Mouse (Mus musculus) midbrain, embryonic 12.5 days (tissue): Measurements from ENCODE around the gene Mib2. TPM values are rescaled to one million over a fixed set of nuclear protein-coding genes. Genes with fewer than 3 reads are reported as not detected.

Source experiments
- ATAC-seq: fragments of 200-750 bp; cut with Nextera tagmentation; 2 replicates; pipeline ENCODE4 v1.8.0; 2017; ENCODE audit warnings: low read depth, moderate TSS enrichment, moderate library complexity; ENCODE audit not compliant: low FRiP score
- H3K27ac ChIP-seq: fragments of 300-500 bp; sonication (generic); replicated peaks from 2 replicates; pipeline ENCODE4 v1.5.1; 2016; ENCODE audit warnings: mild to moderate bottlenecking
- H3K27me3 ChIP-seq: fragments of 300-500 bp; sonication (generic); 2 replicates; pipeline ENCODE4 v1.6.1; 2016; ENCODE audit warnings: mild to moderate bottlenecking
- H3K36me3 ChIP-seq: fragments of 300-500 bp; sonication (generic); 2 replicates; pipeline ENCODE4 v1.6.1; 2016
- H3K4me1 ChIP-seq: fragments of 300-500 bp; sonication (generic); 2 replicates; pipeline ENCODE4 v1.6.1; 2016
- H3K4me2 ChIP-seq: fragments of 300-500 bp; sonication (generic); replicated peaks from 2 replicates; pipeline ENCODE4 v1.6.1; 2016; ENCODE audit warnings: mild to moderate bottlenecking, moderate library complexity
- H3K4me3 ChIP-seq: fragments of 300-500 bp; sonication (generic); 2 replicates; pipeline ENCODE4 v1.5.1; 2016; ENCODE audit warnings: mild to moderate bottlenecking
- H3K9ac ChIP-seq: fragments of 300-500 bp; sonication (generic); replicated peaks from 2 replicates; pipeline ENCODE4 v1.6.1; 2016; ENCODE audit warnings: mild to moderate bottlenecking, moderate library complexity
- H3K9me3 ChIP-seq: fragments of 300-500 bp; sonication (generic); 2 replicates; pipeline ENCODE4 v1.6.1; 2016; ENCODE audit warnings: mild to moderate bottlenecking
- WGBS: fragments of 180-500 bp; shearing (Covaris S2); methylation state at CpG from one replicate; pipeline ENCODE4 v1.1.7; 2016; 5-methylcytosine and 5-hydroxymethylcytosine counted together
- polyA plus RNA-seq: library from polyadenylated mRNA; unstranded; fragments of >200 nt; fragmentation: Nextera tagmentation; extraction: Ambion mirVana; gene quantifications from 2 replicates; pipeline ENCODE4 v1.2.1, GENCODE M21; 2016

Mib2 gene
- polyA plus RNA-seq, 1 experiment from 2014 or later, result 35.0 TPM

DNA sequence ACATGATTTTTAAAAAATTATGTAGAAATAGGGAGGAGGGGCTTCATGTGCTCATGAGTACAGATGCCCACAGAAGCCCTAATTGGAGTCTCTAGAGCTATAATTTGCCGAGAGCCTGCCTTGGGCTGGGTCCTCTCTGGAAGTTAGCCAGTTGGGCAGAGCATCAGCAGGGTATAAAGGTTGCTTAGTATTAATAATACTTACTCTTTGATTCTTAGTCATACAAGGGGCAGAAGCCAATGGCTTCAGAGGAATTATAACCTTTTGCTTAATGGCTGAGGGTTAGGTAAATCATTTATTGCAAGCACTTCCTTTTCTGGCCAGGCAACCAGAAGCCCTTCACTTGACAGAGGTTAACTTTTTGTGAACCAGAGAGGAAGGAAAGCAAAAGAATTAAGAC lies 25.5 kb downstream of the Mib2 start:
- Histone ChIP-seq H3K27ac (no peak overlapping the region), H3K4me1 (no peaks in the 10 kb centered on the region), H3K4me3 (no peak overlapping the region), H3K9ac (no peak overlapping the region), H3K27me3 (no peaks in the 10 kb centered on the region), H3K36me3 (peaks cover 83% of the 10 kb centered on the region), H3K9me3 (no peaks in the 10 kb centered on the region), H3K4me2 (no peak overlapping the region)
- no peak for ATAC-seq
- 91% methylated on average over 1 of the region's 1 CpGs for WGBS

DNA sequence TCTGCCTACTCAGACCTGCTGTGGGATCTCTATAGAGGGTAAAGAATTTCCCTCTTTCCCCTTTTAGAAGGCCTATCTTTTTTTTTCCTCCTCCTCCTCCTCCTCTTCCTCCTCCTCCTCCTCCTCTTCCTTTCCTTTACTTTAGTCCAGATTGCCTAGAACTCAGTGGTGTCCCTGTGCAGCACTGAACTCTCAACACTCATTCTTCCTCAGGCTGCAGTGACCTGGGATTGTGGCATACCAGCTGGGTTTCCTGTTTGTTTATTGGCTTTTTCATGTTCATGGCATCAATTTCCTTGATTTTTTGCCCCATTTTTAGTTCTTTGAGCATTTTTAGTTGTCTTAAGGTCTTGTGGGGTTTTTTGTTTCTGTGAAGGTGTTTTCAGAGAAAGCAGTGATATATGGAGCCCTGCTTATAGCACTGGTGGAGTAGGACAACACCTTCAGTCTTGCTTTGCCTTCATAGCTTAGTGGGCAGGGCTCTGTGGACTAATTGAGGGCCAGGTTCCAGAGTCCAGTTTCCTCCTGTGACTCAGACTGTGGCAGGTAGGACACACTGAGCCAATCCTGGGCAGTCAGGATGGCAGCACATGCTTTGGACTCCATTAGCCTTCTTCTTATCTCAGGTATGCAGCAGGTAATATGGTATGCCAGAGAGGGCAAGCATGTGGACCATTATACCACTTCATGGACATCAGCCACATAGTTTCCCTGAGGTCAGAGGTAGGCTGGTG lies 33.1 kb downstream of the Mib2 start:
- no peaks in the 10 kb centered on the region for H3K27me3 ChIP-seq
- no peak overlapping the region for H3K27ac ChIP-seq
- H3K4me3 ChIP-seq, result no peak overlapping the region
- no peak for ATAC-seq
- no peak overlapping the region for H3K4me2 ChIP-seq
- H3K4me1 ChIP-seq, result no peaks in the 10 kb centered on the region
- peaks cover 92% of the 10 kb centered on the region for H3K36me3 ChIP-seq
- H3K9me3 ChIP-seq, result no peaks in the 10 kb centered on the region
- no peak overlapping the region for H3K9ac ChIP-seq

DNA sequence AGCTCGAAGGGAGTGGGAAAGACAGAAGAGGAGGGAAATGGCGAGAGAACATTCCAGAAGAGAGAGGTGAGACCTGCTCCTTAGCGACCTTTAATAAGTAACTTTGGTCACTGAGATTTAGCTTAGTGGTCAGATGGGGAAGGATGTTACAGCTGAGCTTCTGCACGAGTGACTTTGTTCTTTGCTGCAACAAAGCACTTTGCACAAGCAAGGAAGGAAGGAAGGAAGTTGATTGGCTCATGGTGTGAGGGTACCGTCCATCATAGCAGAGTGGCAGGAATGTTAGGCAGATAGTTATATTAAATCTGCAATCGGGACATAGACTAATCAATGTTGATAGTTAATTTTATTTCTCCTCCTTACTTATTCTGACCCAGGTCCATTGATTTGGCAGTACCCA lies 38.7 kb downstream of the Mib2 start:
- no peaks in the 10 kb centered on the region for H3K9me3 ChIP-seq
- WGBS, result 92% methylated on average over 6 of the region's 6 CpGs

DNA sequence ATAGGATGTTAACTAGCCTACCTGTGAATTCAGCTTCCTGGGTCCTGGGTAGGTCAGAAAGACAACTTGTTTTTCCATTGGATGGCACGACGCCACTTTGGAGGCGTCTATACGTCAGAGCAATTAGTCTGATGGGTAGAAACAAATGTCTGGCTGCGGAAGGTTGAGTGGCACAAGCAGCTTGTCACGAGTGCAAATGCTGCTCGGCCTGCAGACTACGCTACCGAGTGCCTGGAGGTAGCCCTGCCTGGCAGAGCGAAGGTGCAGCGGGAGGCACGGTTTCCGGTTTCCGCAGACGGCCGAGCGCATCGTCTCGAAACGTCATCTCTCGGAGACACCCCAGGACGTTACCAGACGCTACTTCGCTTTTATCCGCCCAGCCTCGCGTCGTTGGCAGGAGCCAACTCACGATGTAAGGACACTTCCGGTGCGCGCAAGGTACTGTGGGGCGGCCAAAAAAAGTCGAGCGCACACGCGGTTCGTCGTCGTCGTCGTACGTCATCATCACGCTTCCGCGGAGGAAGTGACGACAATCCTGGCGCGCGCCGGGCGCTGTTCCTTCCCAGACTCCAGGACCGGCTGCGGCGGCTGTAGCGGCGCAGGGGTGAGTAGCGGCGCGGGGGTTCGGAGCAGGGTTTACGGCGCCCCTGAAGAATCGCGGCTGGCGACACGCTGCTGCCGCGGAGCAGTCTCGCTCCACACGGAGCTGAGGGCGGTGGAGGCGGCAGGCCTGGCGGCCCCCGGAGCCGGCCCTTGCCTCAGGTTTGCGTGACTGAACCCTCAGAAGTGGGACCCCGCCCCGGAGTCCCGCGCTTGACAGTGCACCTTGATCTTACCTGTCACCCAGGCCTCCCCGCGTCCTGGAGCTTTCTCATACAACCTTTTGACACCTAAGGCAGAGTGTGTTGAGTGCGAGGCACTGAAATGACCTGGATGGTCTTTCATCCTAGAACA lies 44.4 kb downstream of the Mib2 start, which contains the start of gene Cdk11b:
Gene Cdk11b (plus strand): TSS at position 517 of the 954 bp plus-strand sequence.
- WGBS, result under 1% methylated on average over 84 of the region's 84 CpGs
- peak; percentile 100 for ATAC-seq
- Histone ChIP-seq H3K4me1 (peaks cover 12% of the 10 kb centered on the region), H3K27ac (peak within 1 kb of the TSS; percentile 78), H3K4me3 (peak within 1 kb of the TSS; percentile 93), H3K27me3 (no peaks in the 10 kb centered on the region), H3K9me3 (no peaks in the 10 kb centered on the region), H3K36me3 (peaks cover 41% of the 10 kb centered on the region), H3K4me2 (peak within 1 kb of the TSS; percentile 75), H3K9ac (peak within 1 kb of the TSS; percentile 82)

More for the DNA sequence above, 38.7 kb downstream of the Mib2 start:
- no peak for ATAC-seq
- H3K27me3 ChIP-seq, result no peaks in the 10 kb centered on the region
- no peak overlapping the region for H3K9ac ChIP-seq
- H3K4me2 ChIP-seq, result no peak overlapping the region
- H3K4me3 ChIP-seq, result no peak overlapping the region
- no peak overlapping the region for H3K27ac ChIP-seq
- H3K4me1 ChIP-seq, result peaks cover 2% of the 10 kb centered on the region
- H3K36me3 ChIP-seq, result peaks cover 72% of the 10 kb centered on the region

DNA sequence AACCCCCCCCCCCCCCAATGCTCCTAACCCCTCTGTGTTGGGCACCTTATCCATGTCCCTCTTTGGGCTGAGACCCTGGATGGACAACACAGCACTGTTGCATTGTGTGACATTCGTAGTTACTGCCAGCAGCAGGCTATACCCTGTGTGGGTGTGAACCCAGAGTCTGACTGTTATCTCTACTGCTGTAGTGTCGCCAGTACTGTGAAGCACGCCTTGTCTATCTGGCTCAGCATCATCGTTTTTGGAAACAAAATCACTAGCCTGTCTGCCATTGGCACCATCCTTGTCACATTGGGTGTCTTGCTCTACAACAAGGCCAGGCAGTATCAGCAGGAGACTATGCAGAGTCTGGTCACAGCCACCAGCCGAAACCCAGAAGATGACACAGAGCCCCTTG lies 50.7 kb downstream of the Mib2 start:
- Histone ChIP-seq H3K9ac (no peak overlapping the region), H3K9me3 (no peaks in the 10 kb centered on the region), H3K4me1 (0 out of 2 replicates have a peak, but pooled peaks cover under 1% of the 10 kb centered on the region), H3K4me2 (no peak overlapping the region), H3K27ac (no peak overlapping the region), H3K4me3 (no peak overlapping the region), H3K27me3 (no peaks in the 10 kb centered on the region), H3K36me3 (peaks cover 78% of the 10 kb centered on the region)
- no peak for ATAC-seq
- 94% methylated on average over 5 of the region's 5 CpGs for WGBS

DNA sequence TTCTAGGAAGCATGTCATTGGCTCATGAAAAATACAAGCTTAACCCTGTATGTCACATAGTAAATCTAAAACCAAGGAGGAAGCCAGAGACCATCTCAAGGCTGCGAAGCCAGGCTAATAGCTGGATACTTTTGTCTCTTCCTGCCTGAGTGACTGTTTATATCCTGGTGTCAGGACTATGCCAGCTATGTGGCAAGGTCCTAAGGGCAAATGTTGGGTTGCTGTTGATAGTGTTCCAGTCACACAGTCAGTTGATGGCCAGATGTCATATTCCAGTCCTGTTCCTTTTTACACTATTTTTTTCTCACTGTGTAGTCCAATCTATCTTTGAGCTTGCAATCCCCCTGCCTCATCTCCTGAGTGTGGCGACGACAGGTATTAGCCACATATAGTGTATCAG lies 55.7 kb downstream of the Mib2 start:
- Histone ChIP-seq H3K27ac (no peak overlapping the region), H3K9me3 (no peaks in the 10 kb centered on the region), H3K4me3 (no peak overlapping the region), H3K27me3 (no peaks in the 10 kb centered on the region), H3K4me1 (no peaks in the 10 kb centered on the region), H3K36me3 (peaks cover 80% of the 10 kb centered on the region), H3K4me2 (no peak overlapping the region), H3K9ac (no peak overlapping the region)
- ATAC-seq, result no peak
- WGBS, result 96% methylated on average over 3 of the region's 3 CpGs

DNA sequence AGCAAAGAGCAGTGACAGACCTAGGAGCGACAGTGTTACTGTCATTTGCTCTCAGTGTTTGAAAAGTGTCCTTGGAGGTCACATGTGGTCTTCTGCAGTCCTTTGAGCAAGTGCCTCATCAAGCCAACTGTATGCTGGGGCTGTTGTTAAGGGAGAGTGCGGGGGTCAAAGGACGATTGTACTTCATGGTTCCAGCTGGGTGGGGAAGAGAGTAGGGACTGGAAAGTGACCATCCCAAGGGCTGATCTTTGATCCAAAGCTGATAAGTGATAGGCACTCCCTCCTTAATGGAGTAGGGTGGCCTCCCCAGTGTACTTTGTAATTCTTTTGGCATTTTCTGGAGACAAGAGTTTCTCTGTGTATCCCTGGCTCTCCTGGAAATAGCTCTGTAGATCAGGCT lies 57.1 kb downstream of the Mib2 start:
- Histone ChIP-seq H3K9me3 (no peaks in the 10 kb centered on the region), H3K9ac (no peak overlapping the region), H3K36me3 (peaks cover 66% of the 10 kb centered on the region), H3K4me1 (no peaks in the 10 kb centered on the region), H3K4me2 (no peak overlapping the region), H3K27me3 (no peaks in the 10 kb centered on the region), H3K27ac (no peak overlapping the region), H3K4me3 (no peak overlapping the region)
- no peak for ATAC-seq
- WGBS, result 93% methylated on average over 3 of the region's 3 CpGs

DNA sequence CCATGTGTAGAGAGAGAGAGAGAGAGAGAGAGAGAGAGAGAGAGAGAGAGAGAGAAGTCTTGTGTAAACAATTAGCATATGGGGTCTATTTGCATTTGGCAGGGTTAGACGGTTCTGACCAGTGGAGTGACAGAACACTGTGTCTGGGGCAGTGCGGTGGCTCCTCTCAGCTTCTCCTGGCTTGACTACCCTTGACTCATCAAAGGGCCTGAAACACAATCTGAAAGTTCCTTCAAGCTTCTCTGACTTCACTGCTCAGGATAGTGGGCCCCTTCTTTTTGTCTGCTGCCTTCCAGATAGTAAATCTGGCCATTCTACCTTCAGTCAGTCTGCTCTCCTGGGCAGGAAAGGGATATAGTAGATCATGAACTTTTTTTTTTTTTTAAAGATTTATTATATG lies 62.2 kb downstream of the Mib2 start:
- Histone ChIP-seq H3K9ac (no peak overlapping the region), H3K27ac (no peak overlapping the region), H3K36me3 (peaks cover 33% of the 10 kb centered on the region), H3K9me3 (no peaks in the 10 kb centered on the region), H3K4me2 (no peak overlapping the region), H3K4me1 (peaks cover 18% of the 10 kb centered on the region), H3K4me3 (no peak overlapping the region), H3K27me3 (no peaks in the 10 kb centered on the region)
- ATAC-seq, result no peak
- WGBS, result 88% methylated on average over 2 of the region's 2 CpGs

DNA sequence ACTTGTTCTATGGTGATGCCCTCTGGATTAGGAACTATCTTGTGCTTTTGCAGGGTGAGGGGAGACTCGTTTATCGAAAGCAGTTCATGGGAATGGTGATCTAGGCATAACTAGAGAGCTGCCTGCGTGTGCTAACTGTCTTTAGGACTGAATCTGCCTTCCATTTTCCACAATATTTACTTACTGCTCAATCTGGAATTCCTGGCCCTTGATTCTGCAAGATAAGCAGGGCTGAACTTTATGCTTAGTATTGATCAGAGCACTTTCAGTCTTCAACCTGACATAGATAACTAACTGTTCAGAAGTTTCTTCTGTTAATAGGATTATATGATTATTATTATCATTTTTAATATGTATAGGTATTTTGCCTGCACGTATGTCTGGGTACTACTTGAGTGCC lies 63.9 kb downstream of the Mib2 start:
- Histone ChIP-seq H3K27ac (no peak overlapping the region), H3K36me3 (peaks cover 19% of the 10 kb centered on the region), H3K4me1 (peaks cover 18% of the 10 kb centered on the region), H3K9ac (no peak overlapping the region), H3K27me3 (no peaks in the 10 kb centered on the region), H3K4me3 (no peak overlapping the region), H3K4me2 (no peak overlapping the region), H3K9me3 (no peaks in the 10 kb centered on the region)
- ATAC-seq, result no peak
- 92% methylated on average over 4 of the region's 4 CpGs for WGBS

Other genes with a start within 250 kb of the Mib2 start
- gene Tmem52, start 200.1 kb downstream of the Mib2 start, polyA plus RNA-seq, result 0.20 TPM in 1 of 2 replicates, not detected in the other
- 751 and 797 TPM in 2 replicates for gene Gnb1, start 177.8 kb downstream of the Mib2 start, polyA plus RNA-seq
- gene Nadk, start 106.8 kb downstream of the Mib2 start, polyA plus RNA-seq, result 92.5 and 96.6 TPM in 2 replicates
- 15.4 and 17.1 TPM in 2 replicates for gene Slc35e2, start 67.8 kb downstream of the Mib2 start, polyA plus RNA-seq
- gene Cdk11b, start 44.3 kb downstream of the Mib2 start, polyA plus RNA-seq, result 84.0 and 84.9 TPM in 2 replicates
- not detected in 2 replicates for gene Gm10563, start 23.8 kb downstream of the Mib2 start, polyA plus RNA-seq
- 4.4 and 5.7 TPM in 2 replicates for gene Mmp23, start 15.8 kb downstream of the Mib2 start, polyA plus RNA-seq
- 5.7 and 7.0 TPM in 2 replicates for gene Fndc10, start 25.1 kb upstream of the Mib2 start, polyA plus RNA-seq
- gene Ssu72, start 35.6 kb upstream of the Mib2 start, polyA plus RNA-seq, result 140 TPM in 2 replicates
- gene Tmem240, start 65.6 kb upstream of the Mib2 start, polyA plus RNA-seq, result 4.2 and 4.7 TPM in 2 replicates
- gene Atad3a, start 91.9 kb upstream of the Mib2 start, polyA plus RNA-seq, result 87.1 and 97.3 TPM in 2 replicates
- 13.9 and 14.6 TPM in 2 replicates for gene Vwa1, start 105.5 kb upstream of the Mib2 start, polyA plus RNA-seq
- 0.38 and 0.63 TPM in 2 replicates for gene Tmem88b, start 116.7 kb upstream of the Mib2 start, polyA plus RNA-seq
- gene Ankrd65, start 121.2 kb upstream of the Mib2 start, polyA plus RNA-seq, result not detected in 2 replicates
- 207 and 220 TPM in 2 replicates for gene Mrpl20, start 133.7 kb upstream of the Mib2 start, polyA plus RNA-seq
- gene Ccnl2, start 143.3 kb upstream of the Mib2 start, polyA plus RNA-seq, result 206 and 218 TPM in 2 replicates
- gene Aurkaip1, start 162.1 kb upstream of the Mib2 start, polyA plus RNA-seq, result 130 and 136 TPM in 2 replicates
- 31.9 and 36.0 TPM in 2 replicates for gene Mxra8, start 170.5 kb upstream of the Mib2 start, polyA plus RNA-seq
- gene Dvl1, start 178.2 kb upstream of the Mib2 start, polyA plus RNA-seq, result 8.4 and 9.8 TPM in 2 replicates
- gene Tas1r3, start 194.2 kb upstream of the Mib2 start, polyA plus RNA-seq, result 0.51 and 0.57 TPM in 2 replicates
- 21.7 and 23.5 TPM in 2 replicates for gene Cptp, start 200.2 kb upstream of the Mib2 start, polyA plus RNA-seq
- gene Ints11, start 200.3 kb upstream of the Mib2 start, polyA plus RNA-seq, result 88.3 and 95.4 TPM in 2 replicates
- gene Pusl1, start 222.6 kb upstream of the Mib2 start, polyA plus RNA-seq, result 47.7 and 51.9 TPM in 2 replicates
- gene Acap3, start 222.6 kb upstream of the Mib2 start, polyA plus RNA-seq, result 54.6 and 61.2 TPM in 2 replicates